Mouse (Mus musculus): ENCODE data around the gene Olfr1204. TPM values are rescaled to one million over a fixed set of nuclear protein-coding genes. Genes with fewer than 3 reads are reported as not detected.

The Olfr1204 gene
- polyA plus RNA-seq (2012; ENCODE audit: insufficient read depth, insufficient read length, low replicate concordance, missing spikeins): not detected in 2 replicates

DNA sequence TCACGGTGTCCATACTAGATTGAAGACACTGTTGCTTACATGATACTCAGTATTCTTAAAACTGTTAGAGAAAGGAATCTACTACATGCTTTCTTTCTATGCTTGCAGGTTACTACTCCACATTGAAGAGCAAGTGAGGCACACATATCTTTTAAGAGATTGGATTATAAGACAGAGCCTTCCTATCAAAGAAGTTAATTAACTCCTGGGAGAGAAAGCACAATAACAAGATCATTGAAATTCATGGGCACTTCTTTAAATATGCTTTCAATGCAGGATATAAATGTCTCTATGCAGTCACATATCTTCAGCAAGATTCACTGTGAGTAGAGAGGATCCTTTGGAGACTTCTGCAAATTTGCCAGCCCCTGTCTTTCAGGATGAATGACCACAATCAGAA lies at the start of gene Olfr1204:
TSS of gene Olfr1204 (plus strand) at position 301 of the 400 bp plus-strand sequence.
- Histone ChIP-seq H3K4me1 (ENCODE audit: control insufficient read depth, insufficient read depth, low read length) (no peaks in the 10 kb centered on the region), H3K27ac (ENCODE audit: insufficient read depth, low read depth, low read length) (no peak within 1 kb of the TSS), H3K4me3 (ENCODE audit: insufficient read depth, low read depth, low read length) (no peak within 1 kb of the TSS)
- TF ChIP-seq POLR2A (IDR thresholded peaks at IDR 0.05; ENCODE audit: insufficient read depth, low read depth, low read length) (no peak), CTCF (IDR thresholded peaks at IDR 0.05; ENCODE audit: insufficient read depth, low read depth, low read length) (no peak)
- WGBS: 95% methylated on average over 1 of the region's 1 CpGs

DNA sequence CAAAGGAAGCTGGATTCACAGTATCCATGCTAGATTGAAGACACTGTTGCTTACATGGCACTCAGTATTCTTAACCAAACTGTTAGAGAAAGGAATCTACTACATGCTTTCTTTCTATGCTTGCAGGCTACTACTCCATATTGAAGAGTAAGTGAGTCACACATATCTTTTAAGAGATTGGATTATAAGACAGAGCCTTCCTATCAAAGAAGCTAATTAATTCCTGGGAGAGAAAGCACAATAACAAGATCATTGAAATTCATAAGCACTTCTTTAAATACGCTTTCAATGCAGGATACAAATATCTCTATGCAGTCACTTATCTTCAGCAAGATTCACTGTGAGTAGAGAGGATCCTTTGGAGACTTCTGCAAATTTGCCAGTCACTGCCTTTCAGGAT lies 34.9 kb upstream of the Olfr1204 start, which contains the start of gene Olfr1202:
TSS of gene Olfr1202 (plus strand) at position 301 of the 400 bp plus-strand sequence.
- H3K4me3 ChIP-seq (ENCODE audit: insufficient read depth, low read depth, low read length): no peak within 1 kb of the TSS
- H3K27ac ChIP-seq (ENCODE audit: insufficient read depth, low read depth, low read length): no peak within 1 kb of the TSS
- WGBS: 80% methylated on average over 1 of the region's 1 CpGs
- TF ChIP-seq POLR2A (IDR thresholded peaks at IDR 0.05; ENCODE audit: insufficient read depth, low read depth, low read length) (no peak), CTCF (IDR thresholded peaks at IDR 0.05; ENCODE audit: insufficient read depth, low read depth, low read length) (no peak)
- no peaks in the 10 kb centered on the region for H3K4me1 ChIP-seq (ENCODE audit: control insufficient read depth, insufficient read depth, low read length)

DNA sequence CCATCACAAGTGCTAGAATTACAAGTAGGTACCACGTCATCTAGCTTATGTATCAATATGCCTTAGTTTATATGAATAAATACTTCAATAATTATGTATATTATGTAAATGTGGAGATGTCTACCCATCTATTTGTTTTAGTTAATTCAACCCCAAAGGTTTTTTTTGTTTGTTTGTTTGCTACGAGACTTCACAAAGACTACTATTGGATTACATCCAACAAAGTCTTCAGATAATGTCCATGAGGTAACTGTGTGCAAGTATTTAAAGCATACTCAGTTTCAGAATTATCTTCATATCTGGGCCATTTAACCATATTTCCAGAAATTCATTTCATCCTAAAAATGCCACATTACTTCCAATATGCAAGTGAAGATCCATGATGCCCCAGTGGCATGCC lies 19.7 kb upstream of the Olfr1204 start, which contains the start of gene Olfr1205:
TSS of gene Olfr1205 (plus strand) at position 301 of the 400 bp plus-strand sequence.
- Histone ChIP-seq H3K27ac (ENCODE audit: insufficient read depth, low read depth, low read length) (no peak within 1 kb of the TSS), H3K4me1 (ENCODE audit: control insufficient read depth, insufficient read depth, low read length) (no peaks in the 10 kb centered on the region), H3K4me3 (ENCODE audit: insufficient read depth, low read depth, low read length) (no peak within 1 kb of the TSS)
- 82% methylated on average over 2 of the region's 2 CpGs for WGBS
- no peak for TF ChIP-seq POLR2A (IDR thresholded peaks at IDR 0.05; ENCODE audit: insufficient read depth, low read depth, low read length)
- no peak for TF ChIP-seq CTCF (IDR thresholded peaks at IDR 0.05; ENCODE audit: insufficient read depth, low read depth, low read length)

DNA sequence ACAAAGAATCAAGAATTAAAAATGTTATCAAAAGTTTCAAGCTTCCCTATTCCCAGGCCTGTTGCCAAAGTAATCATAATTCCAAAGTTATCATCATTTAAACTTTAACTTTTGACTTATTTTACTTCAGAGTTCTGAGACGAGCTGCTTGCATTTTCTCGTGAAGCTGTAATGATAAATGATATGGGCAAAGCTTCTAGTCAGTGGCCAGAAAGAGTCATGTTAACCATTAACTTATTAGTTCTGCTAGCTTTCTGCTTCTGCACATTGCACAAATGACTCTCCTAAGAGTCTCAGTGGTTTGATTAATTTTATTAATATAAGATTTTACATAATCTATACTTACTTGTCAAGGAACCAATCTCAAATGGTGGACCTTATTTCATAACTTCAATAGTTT lies 10.6 kb upstream of the Olfr1204 start:
- Histone ChIP-seq H3K4me3 (ENCODE audit: insufficient read depth, low read depth, low read length) (no peak overlapping the region), H3K4me1 (ENCODE audit: control insufficient read depth, insufficient read depth, low read length) (no peaks in the 10 kb centered on the region), H3K27ac (ENCODE audit: insufficient read depth, low read depth, low read length) (no peak overlapping the region)
- TF ChIP-seq CTCF (IDR thresholded peaks at IDR 0.05; ENCODE audit: insufficient read depth, low read depth, low read length) (no peak), POLR2A (IDR thresholded peaks at IDR 0.05; ENCODE audit: insufficient read depth, low read depth, low read length) (no peak)
- WGBS: 89% methylated on average over 2 of the region's 2 CpGs

DNA sequence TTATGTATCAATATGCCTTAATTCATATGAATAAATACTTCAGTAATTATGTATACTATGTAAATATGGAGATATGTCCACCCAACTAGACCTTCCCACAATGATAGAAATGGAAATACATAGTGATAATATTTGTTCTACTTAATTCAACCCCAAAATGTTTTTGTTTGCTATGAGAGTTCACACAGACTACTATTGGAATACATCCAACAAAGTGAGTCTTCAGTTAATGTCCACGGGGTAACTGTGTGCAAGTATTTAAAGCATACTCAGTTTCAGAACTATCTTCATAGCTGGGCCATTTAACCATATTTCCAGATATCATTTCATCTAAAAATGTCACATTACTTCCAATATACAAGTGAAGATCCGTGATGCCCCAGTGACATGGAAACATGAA lies 13.8 kb downstream of the Olfr1204 start, which contains the start of gene Olfr1206:
TSS of gene Olfr1206 (plus strand) at position 301 of the 400 bp plus-strand sequence.
- no peaks in the 10 kb centered on the region for H3K4me1 ChIP-seq (ENCODE audit: control insufficient read depth, insufficient read depth, low read length)
- 77% methylated on average over 2 of the region's 2 CpGs for WGBS
- TF ChIP-seq POLR2A (IDR thresholded peaks at IDR 0.05; ENCODE audit: insufficient read depth, low read depth, low read length) (no peak), CTCF (IDR thresholded peaks at IDR 0.05; ENCODE audit: insufficient read depth, low read depth, low read length) (no peak)
- H3K27ac ChIP-seq (ENCODE audit: insufficient read depth, low read depth, low read length): no peak within 1 kb of the TSS
- H3K4me3 ChIP-seq (ENCODE audit: insufficient read depth, low read depth, low read length): no peak within 1 kb of the TSS

DNA sequence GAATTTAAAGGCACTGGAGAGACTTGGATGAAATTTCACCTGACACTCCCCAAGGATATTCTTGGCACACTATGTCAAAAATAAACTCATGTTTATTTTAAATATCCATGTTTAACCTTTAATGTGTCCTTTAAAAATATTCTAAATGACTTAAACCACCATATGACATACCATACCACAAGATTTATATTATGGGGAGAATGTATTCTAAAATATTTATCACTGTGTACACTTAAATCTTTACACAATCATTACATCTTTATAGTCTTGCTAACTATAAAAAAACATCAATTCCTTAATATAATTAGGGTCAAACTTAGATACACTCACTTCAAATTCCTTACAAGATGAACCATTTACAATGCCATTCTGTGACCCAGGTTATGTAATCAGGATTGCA lies 53.1 kb downstream of the Olfr1204 start, which contains the start of gene Olfr1208:
TSS of gene Olfr1208 (minus strand) at position 101 of the 400 bp plus-strand sequence.
- H3K4me1 ChIP-seq (ENCODE audit: control insufficient read depth, insufficient read depth, low read length): no peaks in the 10 kb centered on the region
- H3K4me3 ChIP-seq (ENCODE audit: insufficient read depth, low read depth, low read length): no peak within 1 kb of the TSS
- TF ChIP-seq CTCF (IDR thresholded peaks at IDR 0.05; ENCODE audit: insufficient read depth, low read depth, low read length) (no peak), POLR2A (IDR thresholded peaks at IDR 0.05; ENCODE audit: insufficient read depth, low read depth, low read length) (no peak)
- H3K27ac ChIP-seq (ENCODE audit: insufficient read depth, low read depth, low read length): no peak within 1 kb of the TSS

Other genes starting within 250 kb of the Olfr1204 start
- gene Olfr1191-ps1, start 208.8 kb upstream of the Olfr1204 start, polyA plus RNA-seq (2012; ENCODE audit: insufficient read depth, insufficient read length, low replicate concordance, missing spikeins): not detected in 2 replicates
- 63.7 TPM in 1 of 2 replicates, not detected in the other for gene Olfr1192-ps1, start 200.8 kb upstream of the Olfr1204 start, polyA plus RNA-seq (2012; ENCODE audit: insufficient read depth, insufficient read length, low replicate concordance, missing spikeins)
- not detected in 2 replicates for gene Olfr1193, start 173.7 kb upstream of the Olfr1204 start, polyA plus RNA-seq (2012; ENCODE audit: insufficient read depth, insufficient read length, low replicate concordance, missing spikeins)
- not detected in 2 replicates for gene Olfr1195, start 160.1 kb upstream of the Olfr1204 start, polyA plus RNA-seq (2012; ENCODE audit: insufficient read depth, insufficient read length, low replicate concordance, missing spikeins)
- not detected in 2 replicates for gene Olfr1196, start 144.7 kb upstream of the Olfr1204 start, polyA plus RNA-seq (2012; ENCODE audit: insufficient read depth, insufficient read length, low replicate concordance, missing spikeins)
- gene Olfr1197, start 116.9 kb upstream of the Olfr1204 start, polyA plus RNA-seq (2012; ENCODE audit: insufficient read depth, insufficient read length, low replicate concordance, missing spikeins): not detected in 2 replicates
- gene Olfr1198, start 97.9 kb upstream of the Olfr1204 start, polyA plus RNA-seq (2012; ENCODE audit: insufficient read depth, insufficient read length, low replicate concordance, missing spikeins): not detected in 2 replicates
- not detected in 2 replicates for gene Olfr1199, start 88.8 kb upstream of the Olfr1204 start, polyA plus RNA-seq (2012; ENCODE audit: insufficient read depth, insufficient read length, low replicate concordance, missing spikeins)
- gene Olfr1200, start 78.8 kb upstream of the Olfr1204 start, polyA plus RNA-seq (2012; ENCODE audit: insufficient read depth, insufficient read length, low replicate concordance, missing spikeins): not detected in 2 replicates
- not detected in 2 replicates for gene Olfr1201, start 56.3 kb upstream of the Olfr1204 start, polyA plus RNA-seq (2012; ENCODE audit: insufficient read depth, insufficient read length, low replicate concordance, missing spikeins)
- not detected in 2 replicates for gene Olfr1202, start 34.8 kb upstream of the Olfr1204 start, polyA plus RNA-seq (2012; ENCODE audit: insufficient read depth, insufficient read length, low replicate concordance, missing spikeins)
- gene Olfr1205, start 19.6 kb upstream of the Olfr1204 start, polyA plus RNA-seq (2012; ENCODE audit: insufficient read depth, insufficient read length, low replicate concordance, missing spikeins): not detected in 2 replicates
- gene Olfr1206, start 13.9 kb downstream of the Olfr1204 start, polyA plus RNA-seq (2012; ENCODE audit: insufficient read depth, insufficient read length, low replicate concordance, missing spikeins): not detected in 2 replicates
- gene Olfr1208, start 53.0 kb downstream of the Olfr1204 start, polyA plus RNA-seq (2012; ENCODE audit: insufficient read depth, insufficient read length, low replicate concordance, missing spikeins): not detected in 2 replicates
- not detected in 2 replicates for gene Olfr1209, start 65.9 kb downstream of the Olfr1204 start, polyA plus RNA-seq (2012; ENCODE audit: insufficient read depth, insufficient read length, low replicate concordance, missing spikeins)
- gene Olfr1211, start 88.8 kb downstream of the Olfr1204 start, polyA plus RNA-seq (2012; ENCODE audit: insufficient read depth, insufficient read length, low replicate concordance, missing spikeins): not detected in 2 replicates
- not detected in 2 replicates for gene Olfr1212, start 104.7 kb downstream of the Olfr1204 start, polyA plus RNA-seq (2012; ENCODE audit: insufficient read depth, insufficient read length, low replicate concordance, missing spikeins)
- not detected in 2 replicates for gene Gm13762, start 131.0 kb downstream of the Olfr1204 start, polyA plus RNA-seq (2012; ENCODE audit: insufficient read depth, insufficient read length, low replicate concordance, missing spikeins)
- gene Olfr1214, start 143.4 kb downstream of the Olfr1204 start, polyA plus RNA-seq (2012; ENCODE audit: insufficient read depth, insufficient read length, low replicate concordance, missing spikeins): not detected in 2 replicates
- gene Olfr1215, start 157.7 kb downstream of the Olfr1204 start, polyA plus RNA-seq (2012; ENCODE audit: insufficient read depth, insufficient read length, low replicate concordance, missing spikeins): not detected in 2 replicates
- gene Olfr1216, start 169.0 kb downstream of the Olfr1204 start, polyA plus RNA-seq (2012; ENCODE audit: insufficient read depth, insufficient read length, low replicate concordance, missing spikeins): not detected in 2 replicates
- gene Olfr1217, start 182.8 kb downstream of the Olfr1204 start, polyA plus RNA-seq (2012; ENCODE audit: insufficient read depth, insufficient read length, low replicate concordance, missing spikeins): not detected in 2 replicates
- gene Olfr1218, start 211.9 kb downstream of the Olfr1204 start, polyA plus RNA-seq (2012; ENCODE audit: insufficient read depth, insufficient read length, low replicate concordance, missing spikeins): not detected in 2 replicates
- not detected in 2 replicates for gene Olfr1219, start 234.2 kb downstream of the Olfr1204 start, polyA plus RNA-seq (2012; ENCODE audit: insufficient read depth, insufficient read length, low replicate concordance, missing spikeins)

Measured in olfactory bulb, adult 2 months (tissue).